Mouse (Mus musculus) lung, embryonic 16.5 days (tissue): ENCODE measurements around the gene Dnm2. TPM values are rescaled to one million over a fixed set of nuclear protein-coding genes. Genes with fewer than 3 reads are reported as not detected.
"Not testable (repeated sequence)": the region's sequence is repeated elsewhere in the genome, so short reads cannot be mapped to it uniquely, and the experiment has no call there.

Experiments used
- ATAC-seq: fragments of 200-750 bp; cut with Nextera tagmentation; 2 replicates; pipeline ENCODE4 v1.8.0; 2017; ENCODE audit warnings: low read depth, mild to moderate bottlenecking, moderate library complexity
- H3K27ac ChIP-seq: fragments of 300-500 bp; sonication (generic); 2 replicates; pipeline ENCODE4 v1.5.1; 2014; ENCODE audit warnings: mild to moderate bottlenecking, control low read depth, low read length
- H3K27me3 ChIP-seq: fragments of 300-500 bp; sonication (generic); 2 replicates; pipeline ENCODE4 v1.6.1; 2014; ENCODE audit warnings: low read depth, low read length, mixed read lengths; ENCODE audit not compliant: control insufficient read depth, insufficient read depth
- H3K36me3 ChIP-seq: fragments of 300-500 bp; sonication (generic); 2 replicates; pipeline ENCODE4 v1.6.1; 2014; ENCODE audit warnings: low read length; ENCODE audit not compliant: control insufficient read depth, insufficient read depth
- H3K4me1 ChIP-seq: fragments of 300-500 bp; sonication (generic); replicated peaks from 2 replicates; pipeline ENCODE4 v1.6.1; 2014; ENCODE audit warnings: low read length, mixed read lengths; ENCODE audit not compliant: control insufficient read depth, insufficient read depth
- H3K4me2 ChIP-seq: fragments of 300-500 bp; sonication (generic); 2 replicates; pipeline ENCODE4 v1.6.1; 2014; ENCODE audit warnings: low read depth, low read length, control low read depth
- H3K4me3 ChIP-seq: fragments of 300-500 bp; sonication (generic); 2 replicates; pipeline ENCODE4 v1.5.1; 2014; ENCODE audit warnings: mild to moderate bottlenecking, low read length, control low read depth
- H3K9ac ChIP-seq: fragments of 300-500 bp; sonication (generic); 2 replicates; pipeline ENCODE4 v1.6.1; 2014; ENCODE audit warnings: low read length, control low read depth
- H3K9me3 ChIP-seq: fragments of 300-500 bp; sonication (generic); 2 replicates; pipeline ENCODE4 v1.6.1; 2016; ENCODE audit warnings: low read length; ENCODE audit not compliant: control insufficient read depth
- WGBS: fragments of 180-500 bp; shearing (Covaris S2); extraction: QIAGEN DNeasy Blood & Tissue Kit; methylation state at CpG from one replicate; pipeline ENCODE4 v1.1.7; 2014; 5-methylcytosine and 5-hydroxymethylcytosine counted together
- polyA plus RNA-seq: library from polyadenylated mRNA; unstranded; fragments of >200 nt; fragmentation: Nextera tagmentation; extraction: Ambion mirVana; gene quantifications from 2 replicates; pipeline ENCODE4 v1.2.1, GENCODE M21; 2015

Gene Dnm2
- polyA plus RNA-seq, 1 experiment from 2014 or later = 77.5 TPM

- Histone ChIP-seq H3K9me3 (no peaks in the 10 kb centered on the region), H3K4me2 (no peak overlapping the region), H3K27ac (no peak overlapping the region), H3K27me3 (no peaks in the 10 kb centered on the region), H3K4me1 (no peaks in the 10 kb centered on the region), H3K9ac (no peak overlapping the region), H3K36me3 (no peaks in the 10 kb centered on the region), H3K4me3 (no peak overlapping the region)
- 54% methylated on average over 6 of the region's 6 CpGs for WGBS
- peak; percentile 31; the same call in 1 of the 2 replicates for ATAC-seq
These were observed 93.3 kb downstream of the Dnm2 start for GRCm38 (mm10) chr9:21517947-21518495.

- not testable (repeated sequence) for H3K9me3 ChIP-seq, H3K4me2 ChIP-seq, ATAC-seq, H3K4me1 ChIP-seq, H3K27me3 ChIP-seq, H3K4me3 ChIP-seq, H3K9ac ChIP-seq, H3K27ac ChIP-seq, H3K36me3 ChIP-seq
- 78% methylated on average over 6 of the region's 6 CpGs for WGBS
These were observed 94.0 kb downstream of the Dnm2 start for GRCm38 (mm10) chr9:21518690-21519089.

GRCm38 (mm10) chr9:21525142-21525936, 100.6 kb downstream of the Dnm2 start:
- Histone ChIP-seq H3K36me3 (no peaks in the 10 kb centered on the region), H3K9ac (no peak overlapping the region), H3K9me3 (no peaks in the 10 kb centered on the region), H3K27ac (no peak overlapping the region; the same call in 1 of the 2 replicates), H3K27me3 (no peaks in the 10 kb centered on the region), H3K4me3 (no peak overlapping the region), H3K4me2 (no peak overlapping the region), H3K4me1 (no peaks in the 10 kb centered on the region)
- 69% methylated on average over 7 of the region's 7 CpGs for WGBS
- no peak for ATAC-seq

GRCm38 (mm10) chr9:21525937-21526633, 101.4 kb downstream of the Dnm2 start, which contains the start of gene AB124611:
Gene AB124611, plus strand, starts transcription at chr9:21526176.
- 52% methylated on average over 14 of the region's 14 CpGs for WGBS
- H3K27ac ChIP-seq = no peak within 1 kb of the TSS; the same call in 1 of the 2 replicates
- H3K4me2 ChIP-seq = peak within 1 kb of the TSS; percentile 12; the same call in 1 of the 2 replicates
- peak; percentile 34 for ATAC-seq
- peak within 1 kb of the TSS; percentile 42 for H3K9ac ChIP-seq
- no peaks in the 10 kb centered on the region for H3K9me3 ChIP-seq
- no peaks in the 10 kb centered on the region for H3K4me1 ChIP-seq
- H3K36me3 ChIP-seq = no peaks in the 10 kb centered on the region
- no peaks in the 10 kb centered on the region for H3K27me3 ChIP-seq
- H3K4me3 ChIP-seq = no peak within 1 kb of the TSS

GRCm38 (mm10) chr9:21526634-21526944, 101.9 kb downstream of the Dnm2 start:
- no peaks in the 10 kb centered on the region for H3K9me3 ChIP-seq
- no peak overlapping the region for H3K4me2 ChIP-seq
- WGBS = 47% methylated on average over 3 of the region's 3 CpGs
- H3K27ac ChIP-seq = no peak overlapping the region
- no peak for ATAC-seq
- H3K4me1 ChIP-seq = no peaks in the 10 kb centered on the region
- no peaks in the 10 kb centered on the region for H3K36me3 ChIP-seq
- no peak overlapping the region for H3K9ac ChIP-seq
- H3K27me3 ChIP-seq = no peaks in the 10 kb centered on the region
- H3K4me3 ChIP-seq = no peak overlapping the region

GRCm38 (mm10) chr9:21527100-21527801, 102.5 kb downstream of the Dnm2 start:
- Histone ChIP-seq H3K27me3 (no peaks in the 10 kb centered on the region), H3K27ac (no peak overlapping the region), H3K9me3 (no peaks in the 10 kb centered on the region), H3K9ac (no peak overlapping the region), H3K4me2 (no peak overlapping the region), H3K4me3 (no peak overlapping the region), H3K36me3 (no peaks in the 10 kb centered on the region), H3K4me1 (no peaks in the 10 kb centered on the region)
- WGBS = 79% methylated on average over 2 of the region's 2 CpGs
- ATAC-seq = no peak

GRCm38 (mm10) chr9:21527917-21528324, 103.2 kb downstream of the Dnm2 start:
- Histone ChIP-seq H3K9ac (no peak overlapping the region), H3K4me3 (no peak overlapping the region), H3K27me3 (no peaks in the 10 kb centered on the region), H3K4me1 (no peaks in the 10 kb centered on the region), H3K36me3 (no peaks in the 10 kb centered on the region), H3K27ac (no peak overlapping the region), H3K4me2 (no peak overlapping the region), H3K9me3 (no peaks in the 10 kb centered on the region)
- ATAC-seq = no peak
- 35% methylated on average over 1 of the region's 1 CpGs for WGBS

GRCm38 (mm10) chr9:21536501-21536900, 111.8 kb downstream of the Dnm2 start:
- Histone ChIP-seq H3K4me2 (no peak overlapping the region), H3K4me3 (no peak overlapping the region), H3K36me3 (no peaks in the 10 kb centered on the region), H3K9ac (no peak overlapping the region), H3K27me3 (no peaks in the 10 kb centered on the region), H3K27ac (no peak overlapping the region), H3K9me3 (no peaks in the 10 kb centered on the region), H3K4me1 (no peaks in the 10 kb centered on the region)
- 91% methylated on average over 14 of the region's 14 CpGs for WGBS
- no peak for ATAC-seq

- Histone ChIP-seq H3K27ac (no peak overlapping the region), H3K4me1 (no peaks in the 10 kb centered on the region), H3K9me3 (no peaks in the 10 kb centered on the region), H3K36me3 (no peaks in the 10 kb centered on the region), H3K4me2 (no peak overlapping the region), H3K4me3 (no peak overlapping the region), H3K27me3 (no peaks in the 10 kb centered on the region), H3K9ac (no peak overlapping the region)
- 65% methylated on average over 4 of the region's 4 CpGs for WGBS
- no peak for ATAC-seq
These were observed 112.3 kb downstream of the Dnm2 start for GRCm38 (mm10) chr9:21537009-21537408.
